Mouse (Mus musculus): Measurements from ENCODE around the gene Hoxc4. TPM values are rescaled to one million over a fixed set of nuclear protein-coding genes. Genes with fewer than 3 reads are reported as not detected.

Hoxc4 gene
- polyA plus RNA-seq, 1 experiment from 2014 or later: not detected

- no peak for ATAC-seq (replicated peaks; ENCODE audit: low FRiP score)
- Histone ChIP-seq H3K4me2 (ENCODE audit: low read depth, low read length, severe bottlenecking) (no peak overlapping the region), H3K9me3 (ENCODE audit: control insufficient read depth, low read length) (no peaks in the 10 kb centered on the region), H3K27me3 (ENCODE audit: control insufficient read depth, insufficient read depth, low read length) (peaks cover 97% of the 10 kb centered on the region), H3K27ac (ENCODE audit: low read depth, low read length) (no peak overlapping the region), H3K9ac (ENCODE audit: low read length) (no peak overlapping the region), H3K4me3 (ENCODE audit: low read depth, low read length) (no peak overlapping the region), H3K4me1 (replicated peaks; ENCODE audit: control insufficient read depth, insufficient read depth, low read length) (peaks cover 2% of the 10 kb centered on the region; the same call in 1 of the 2 replicates), H3K36me3 (ENCODE audit: control insufficient read depth, insufficient read depth, low read length) (no peaks in the 10 kb centered on the region)
- DNase-seq (ENCODE audit: low spot score): no peak
- WGBS: 1% methylated on average over 16 of the region's 16 CpGs
Observed at GRCm38 (mm10) chr15:102977423-102977974, 41.2 kb upstream of the Hoxc4 start.

- H3K9ac ChIP-seq (ENCODE audit: low read length): no peak overlapping the region
- 1% methylated on average over 13 of the region's 13 CpGs for WGBS
- ATAC-seq (replicated peaks; ENCODE audit: low FRiP score): no peak
Observed at GRCm38 (mm10) chr15:102978615-102979515, 39.9 kb upstream of the Hoxc4 start.

GRCm38 (mm10) chr15:102979936-102980335 is 38.8 kb upstream of the Hoxc4 start:
- Histone ChIP-seq H3K9me3 (ENCODE audit: control insufficient read depth, low read length) (no peaks in the 10 kb centered on the region), H3K4me3 (ENCODE audit: low read depth, low read length) (no peak overlapping the region), H3K4me1 (replicated peaks; ENCODE audit: control insufficient read depth, insufficient read depth, low read length) (peaks cover 2% of the 10 kb centered on the region; the same call in 1 of the 2 replicates), H3K36me3 (ENCODE audit: control insufficient read depth, insufficient read depth, low read length) (no peaks in the 10 kb centered on the region), H3K9ac (ENCODE audit: low read length) (no peak overlapping the region), H3K27me3 (ENCODE audit: control insufficient read depth, insufficient read depth, low read length) (peaks cover 99% of the 10 kb centered on the region), H3K27ac (ENCODE audit: low read depth, low read length) (no peak overlapping the region), H3K4me2 (ENCODE audit: low read depth, low read length, severe bottlenecking) (no peak overlapping the region)
- 0% methylated on average over 1 of the region's 1 CpGs for WGBS
- ATAC-seq (replicated peaks; ENCODE audit: low FRiP score): no peak
- DNase-seq (ENCODE audit: low spot score): no peak

More at GRCm38 (mm10) chr15:102978615-102979515, 39.9 kb upstream of the Hoxc4 start:
- H3K4me3 ChIP-seq (ENCODE audit: low read depth, low read length): no peak overlapping the region
- no peaks in the 10 kb centered on the region for H3K9me3 ChIP-seq (ENCODE audit: control insufficient read depth, low read length)
- no peaks in the 10 kb centered on the region for H3K36me3 ChIP-seq (ENCODE audit: control insufficient read depth, insufficient read depth, low read length)
- peaks cover 2% of the 10 kb centered on the region; the same call in 1 of the 2 replicates for H3K4me1 ChIP-seq (replicated peaks; ENCODE audit: control insufficient read depth, insufficient read depth, low read length)
- no peak overlapping the region for H3K27ac ChIP-seq (ENCODE audit: low read depth, low read length)
- no peak for DNase-seq (ENCODE audit: low spot score)
- peaks cover 97% of the 10 kb centered on the region for H3K27me3 ChIP-seq (ENCODE audit: control insufficient read depth, insufficient read depth, low read length)
- H3K4me2 ChIP-seq (ENCODE audit: low read depth, low read length, severe bottlenecking): no peak overlapping the region

GRCm38 (mm10) chr15:102980352-102980751 is 38.4 kb upstream of the Hoxc4 start:
- no peak for ATAC-seq (replicated peaks; ENCODE audit: low FRiP score)
- Histone ChIP-seq H3K9me3 (ENCODE audit: control insufficient read depth, low read length) (no peaks in the 10 kb centered on the region), H3K9ac (ENCODE audit: low read length) (no peak overlapping the region), H3K27me3 (ENCODE audit: control insufficient read depth, insufficient read depth, low read length) (peaks cover 99% of the 10 kb centered on the region), H3K36me3 (ENCODE audit: control insufficient read depth, insufficient read depth, low read length) (no peaks in the 10 kb centered on the region), H3K4me1 (replicated peaks; ENCODE audit: control insufficient read depth, insufficient read depth, low read length) (peaks cover 2% of the 10 kb centered on the region; the same call in 1 of the 2 replicates), H3K27ac (ENCODE audit: low read depth, low read length) (no peak overlapping the region), H3K4me3 (ENCODE audit: low read depth, low read length) (no peak overlapping the region), H3K4me2 (ENCODE audit: low read depth, low read length, severe bottlenecking) (no peak overlapping the region)
- no peak for DNase-seq (ENCODE audit: low spot score)
- 3% methylated on average over 11 of the region's 11 CpGs for WGBS

GRCm38 (mm10) chr15:102980912-102981311 is 37.8 kb upstream of the Hoxc4 start:
- Histone ChIP-seq H3K36me3 (ENCODE audit: control insufficient read depth, insufficient read depth, low read length) (no peaks in the 10 kb centered on the region), H3K9me3 (ENCODE audit: control insufficient read depth, low read length) (no peaks in the 10 kb centered on the region), H3K27me3 (ENCODE audit: control insufficient read depth, insufficient read depth, low read length) (peaks cover 99% of the 10 kb centered on the region), H3K4me1 (replicated peaks; ENCODE audit: control insufficient read depth, insufficient read depth, low read length) (peaks cover 2% of the 10 kb centered on the region; the same call in 1 of the 2 replicates), H3K9ac (ENCODE audit: low read length) (no peak overlapping the region), H3K4me2 (ENCODE audit: low read depth, low read length, severe bottlenecking) (peak overlapping the region; percentile 28; the same call in 1 of the 2 replicates), H3K27ac (ENCODE audit: low read depth, low read length) (no peak overlapping the region), H3K4me3 (ENCODE audit: low read depth, low read length) (no peak overlapping the region)
- DNase-seq (ENCODE audit: low spot score) (no peak), ATAC-seq (replicated peaks; ENCODE audit: low FRiP score) (no peak)
- under 1% methylated on average over 14 of the region's 14 CpGs for whole genome bisulfite sequencing

GRCm38 (mm10) chr15:102981379-102982288 is 37.1 kb upstream of the Hoxc4 start:
- ATAC-seq (replicated peaks; ENCODE audit: low FRiP score) (0 out of 2 replicates have a peak, but pooled peaks have one; percentile 39), DNase-seq (ENCODE audit: low spot score) (no peak)
- Histone ChIP-seq H3K27me3 (ENCODE audit: control insufficient read depth, insufficient read depth, low read length) (peaks cover 99% of the 10 kb centered on the region), H3K9ac (ENCODE audit: low read length) (no peak overlapping the region), H3K36me3 (ENCODE audit: control insufficient read depth, insufficient read depth, low read length) (no peaks in the 10 kb centered on the region), H3K4me3 (ENCODE audit: low read depth, low read length) (peak overlapping the region; percentile 21), H3K9me3 (ENCODE audit: control insufficient read depth, low read length) (no peaks in the 10 kb centered on the region), H3K4me2 (ENCODE audit: low read depth, low read length, severe bottlenecking) (peak overlapping the region; percentile 28), H3K27ac (ENCODE audit: low read depth, low read length) (no peak overlapping the region), H3K4me1 (replicated peaks; ENCODE audit: control insufficient read depth, insufficient read depth, low read length) (peaks cover 2% of the 10 kb centered on the region; the same call in 1 of the 2 replicates)
- under 1% methylated on average over 88 of the region's 88 CpGs for WGBS

- Histone ChIP-seq H3K36me3 (ENCODE audit: control insufficient read depth, insufficient read depth, low read length) (no peaks in the 10 kb centered on the region), H3K27ac (ENCODE audit: low read depth, low read length) (no peak overlapping the region), H3K9me3 (ENCODE audit: control insufficient read depth, low read length) (no peaks in the 10 kb centered on the region), H3K4me3 (ENCODE audit: low read depth, low read length) (no peak overlapping the region), H3K9ac (ENCODE audit: low read length) (no peak overlapping the region), H3K4me2 (ENCODE audit: low read depth, low read length, severe bottlenecking) (no peak overlapping the region), H3K27me3 (ENCODE audit: control insufficient read depth, insufficient read depth, low read length) (peaks cover 99% of the 10 kb centered on the region), H3K4me1 (replicated peaks; ENCODE audit: control insufficient read depth, insufficient read depth, low read length) (peaks cover 2% of the 10 kb centered on the region; the same call in 1 of the 2 replicates)
- DNase-seq (ENCODE audit: low spot score): no peak
- ATAC-seq (replicated peaks; ENCODE audit: low FRiP score): no peak
- under 1% methylated on average over 12 of the region's 12 CpGs for WGBS
Observed at GRCm38 (mm10) chr15:102983716-102984115, 35.0 kb upstream of the Hoxc4 start.

GRCm38 (mm10) chr15:102984521-102984920 is 34.2 kb upstream of the Hoxc4 start:
- WGBS: under 1% methylated on average over 10 of the region's 10 CpGs
- no peak for ATAC-seq (replicated peaks; ENCODE audit: low FRiP score)

More at GRCm38 (mm10) chr15:102984521-102984920, 34.2 kb upstream of the Hoxc4 start:
- Histone ChIP-seq H3K36me3 (ENCODE audit: control insufficient read depth, insufficient read depth, low read length) (no peaks in the 10 kb centered on the region), H3K27me3 (ENCODE audit: control insufficient read depth, insufficient read depth, low read length) (peaks cover 99% of the 10 kb centered on the region), H3K9me3 (ENCODE audit: control insufficient read depth, low read length) (no peaks in the 10 kb centered on the region), H3K4me2 (ENCODE audit: low read depth, low read length, severe bottlenecking) (no peak overlapping the region), H3K9ac (ENCODE audit: low read length) (no peak overlapping the region), H3K4me1 (replicated peaks; ENCODE audit: control insufficient read depth, insufficient read depth, low read length) (peaks cover 2% of the 10 kb centered on the region; the same call in 1 of the 2 replicates), H3K27ac (ENCODE audit: low read depth, low read length) (no peak overlapping the region), H3K4me3 (ENCODE audit: low read depth, low read length) (no peak overlapping the region)
- DNase-seq (ENCODE audit: low spot score): no peak
